Mouse (Mus musculus): ENCODE measurements around the gene 1700069L16Rik.

Gene 1700069L16Rik

GRCm38 (mm10) chr5:113650035-113650865 lies 74.3 kb downstream of the 1700069L16Rik start, which contains the start of gene Cmklr1:
TSS of gene Cmklr1 (minus strand) at chr5:113650426.
- H3K27me3 ChIP-seq (ENCODE audit: control insufficient read depth, insufficient read depth, low read length, poor library complexity, severe bottlenecking) = no peaks in the 10 kb centered on the region
- no peak for DNase-seq (ENCODE audit: low read depth, low spot score)
- no peaks in the 10 kb centered on the region for H3K36me3 ChIP-seq (ENCODE audit: control insufficient read depth, insufficient read depth, low read length, poor library complexity, severe bottlenecking)

- H3K36me3 ChIP-seq (ENCODE audit: control insufficient read depth, insufficient read depth, low read length, poor library complexity, severe bottlenecking) = no peaks in the 10 kb centered on the region
- H3K27me3 ChIP-seq (ENCODE audit: control insufficient read depth, insufficient read depth, low read length, poor library complexity, severe bottlenecking) = no peaks in the 10 kb centered on the region
- DNase-seq (ENCODE audit: low read depth, low spot score) = no peak
These were observed 75.8 kb downstream of the 1700069L16Rik start for GRCm38 (mm10) chr5:113648647-113649211.

GRCm38 (mm10) chr5:113647141-113647540 lies 77.4 kb downstream of the 1700069L16Rik start:
- DNase-seq (ENCODE audit: low read depth, low spot score) = no peak
- H3K27me3 ChIP-seq (ENCODE audit: control insufficient read depth, insufficient read depth, low read length, poor library complexity, severe bottlenecking) = no peaks in the 10 kb centered on the region

GRCm38 (mm10) chr5:113644520-113644919 lies 80.1 kb downstream of the 1700069L16Rik start:
- DNase-seq (ENCODE audit: low read depth, low spot score) = no peak
- H3K27me3 ChIP-seq (ENCODE audit: control insufficient read depth, insufficient read depth, low read length, poor library complexity, severe bottlenecking) = no peaks in the 10 kb centered on the region

More at GRCm38 (mm10) chr5:113647141-113647540, 77.4 kb downstream of the 1700069L16Rik start:
- H3K36me3 ChIP-seq (ENCODE audit: control insufficient read depth, insufficient read depth, low read length, poor library complexity, severe bottlenecking) = no peaks in the 10 kb centered on the region

GRCm38 (mm10) chr5:113643107-113643848 lies 81.3 kb downstream of the 1700069L16Rik start:
- Histone ChIP-seq H3K36me3 (ENCODE audit: control insufficient read depth, insufficient read depth, low read length, poor library complexity, severe bottlenecking) (no peaks in the 10 kb centered on the region), H3K27me3 (ENCODE audit: control insufficient read depth, insufficient read depth, low read length, poor library complexity, severe bottlenecking) (no peaks in the 10 kb centered on the region)
- DNase-seq (ENCODE audit: low read depth, low spot score) = peak; percentile 26

More at GRCm38 (mm10) chr5:113644520-113644919, 80.1 kb downstream of the 1700069L16Rik start:
- no peaks in the 10 kb centered on the region for H3K36me3 ChIP-seq (ENCODE audit: control insufficient read depth, insufficient read depth, low read length, poor library complexity, severe bottlenecking)

All from splenic B cell, adult 2 months (primary cell).